Mouse (Mus musculus) adrenal gland (tissue): ENCODE measurements at regions not wholly inside any gene's neighbourhood (a gene's known extent, or its start where the extent isn't known, plus 50 kb on each side); places are given as distances from the start of the nearest gene placed in this dataset.

Experiments used
- intact Hi-C: fragments of 180-260 bp; cut with DNase I; formaldehyde crosslinking; loops from one replicate; pipeline ENCODE4 v1.15.1; 2025

GRCm38 (mm10) chr13:32649982-32650381 is 133.8 kb downstream of the Mylk4 start:
- intact Hi-C loops, result no loop called here

GRCm38 (mm10) chr13:32643030-32643750 is 140.6 kb downstream of the Mylk4 start:
- intact Hi-C loops, result no loop called here

GRCm38 (mm10) chr13:32640941-32641340 is 142.8 kb downstream of the Mylk4 start:
- intact Hi-C loops, result no loop called here

GRCm38 (mm10) chr13:32630122-32630732 is 153.5 kb downstream of the Mylk4 start:
- intact Hi-C loops, result no loop called here

GRCm38 (mm10) chr13:32613916-32614315 is 169.8 kb downstream of the Mylk4 start:
- intact Hi-C loops, result no loop called here

- intact Hi-C loops, result no loop called here
Observed at GRCm38 (mm10) chr13:32611551-32612295, 172.0 kb downstream of the Mylk4 start.

DNA sequence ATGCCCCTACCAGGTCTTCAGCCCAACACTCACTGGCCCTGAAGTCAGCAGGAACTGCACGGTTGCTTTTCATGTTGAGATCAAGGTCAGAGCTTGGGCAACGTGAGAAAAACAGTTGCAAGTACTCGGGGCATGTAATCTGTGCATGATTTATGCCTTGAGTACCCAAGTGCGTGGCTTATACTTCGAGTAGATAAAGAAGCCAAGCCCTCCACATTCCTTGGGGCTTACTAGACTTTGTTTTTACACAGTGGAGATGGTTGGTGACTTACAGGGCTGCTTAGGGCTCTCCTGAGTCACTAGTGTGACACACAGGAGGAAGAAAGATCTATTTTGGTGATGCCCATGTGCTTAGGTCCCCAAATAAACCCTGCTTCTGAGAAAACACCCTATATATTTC is 172.8 kb downstream of the Mylk4 start:
- intact Hi-C loops, result no loop called here

DNA sequence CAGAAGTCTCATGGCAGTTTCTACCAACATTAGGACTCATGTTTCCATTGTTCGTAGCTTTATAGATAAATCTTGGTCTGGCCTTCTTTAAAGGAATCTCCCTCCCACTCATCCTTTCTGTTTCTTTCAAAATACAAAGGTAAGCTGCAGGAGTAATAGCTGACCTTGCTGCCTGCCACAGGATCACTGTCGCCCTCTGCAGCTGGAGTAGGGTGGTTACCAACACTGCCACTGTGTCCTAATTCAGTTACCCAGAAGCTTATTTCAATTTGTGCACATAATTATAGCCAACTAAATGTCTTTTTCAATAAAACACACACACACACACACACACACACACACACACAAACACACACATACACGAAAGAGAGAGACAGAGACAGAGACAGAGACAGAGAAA is 175.3 kb downstream of the Mylk4 start:
- intact Hi-C loops, result no loop called here

GRCm38 (mm10) chr13:32603925-32604590 is 179.7 kb downstream of the Mylk4 start:
- intact Hi-C loops, result no loop called here

DNA sequence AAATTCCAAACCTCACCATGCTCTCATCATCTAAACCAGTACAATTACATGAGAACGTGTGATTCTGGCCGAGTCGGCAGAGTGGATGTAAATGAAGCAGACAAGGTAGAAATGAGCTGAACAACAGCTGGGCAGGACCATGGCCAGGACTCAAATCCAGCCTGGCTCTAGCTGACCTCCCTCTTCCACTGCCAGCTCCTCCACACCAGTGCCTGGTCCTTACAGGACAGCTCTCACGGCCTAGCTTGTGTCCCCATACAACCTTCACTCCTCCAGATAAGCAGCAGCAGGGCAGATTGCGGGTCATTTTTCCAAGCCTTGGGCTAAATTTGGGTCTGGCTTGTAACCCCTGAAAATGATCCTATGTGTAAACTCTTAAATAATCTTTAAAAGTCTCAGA is 182.4 kb downstream of the Mylk4 start:
- intact Hi-C loops, result no loop called here

GRCm38 (mm10) chr13:32593611-32594010 is 190.1 kb downstream of the Mylk4 start:
- intact Hi-C loops, result no loop called here

GRCm38 (mm10) chr13:32593131-32593530 is 190.6 kb downstream of the Mylk4 start:
- intact Hi-C loops, result no loop called here

DNA sequence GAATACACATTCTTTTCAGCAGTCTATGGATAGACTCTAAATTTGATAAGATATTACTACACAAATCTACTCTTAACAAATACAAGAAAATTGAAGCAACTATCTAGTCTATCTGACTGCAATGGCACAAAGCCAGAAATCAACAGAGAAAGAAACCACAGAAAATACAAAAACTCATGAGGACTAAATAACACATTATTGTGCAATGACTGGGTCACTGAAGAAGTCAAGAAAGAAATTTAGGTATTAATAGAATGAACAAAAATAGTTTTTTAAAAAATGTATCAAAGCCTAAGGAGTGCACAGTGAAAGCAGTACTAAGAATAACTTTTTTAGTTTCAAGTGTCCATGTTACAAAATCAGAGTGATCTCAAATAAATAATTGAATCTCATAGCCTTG is 202.2 kb downstream of the Mylk4 start:
- intact Hi-C loops, result no loop called here

- intact Hi-C loops, result no loop called here
Observed at GRCm38 (mm10) chr13:32567850-32568249, 215.9 kb downstream of the Mylk4 start.

GRCm38 (mm10) chr13:32560666-32561065 is 222.1 kb upstream of the Gmds start:
- intact Hi-C loops, result no loop called here

- intact Hi-C loops, result no loop called here
Observed at GRCm38 (mm10) chr13:32556396-32556795, 217.9 kb upstream of the Gmds start.

DNA sequence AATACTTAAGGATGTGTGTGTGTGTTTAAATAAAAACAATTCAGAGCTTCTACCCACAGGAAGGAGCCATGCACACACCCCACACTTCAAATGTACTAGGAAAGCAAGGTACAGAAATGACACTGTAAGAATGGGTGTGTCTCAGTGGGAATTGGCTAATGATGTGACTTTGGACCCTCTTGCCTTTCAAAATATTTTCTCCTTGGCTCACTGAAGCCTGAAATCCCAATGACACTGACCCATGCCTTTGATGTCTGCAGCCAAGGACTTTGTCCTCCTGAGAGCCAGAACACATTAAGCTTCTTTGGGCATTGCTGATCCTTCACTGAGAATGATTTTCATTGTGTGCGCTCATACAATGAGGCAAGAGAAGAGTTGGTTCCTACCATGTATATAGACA is 216.5 kb upstream of the Gmds start:
- intact Hi-C loops, result no loop called here

DNA sequence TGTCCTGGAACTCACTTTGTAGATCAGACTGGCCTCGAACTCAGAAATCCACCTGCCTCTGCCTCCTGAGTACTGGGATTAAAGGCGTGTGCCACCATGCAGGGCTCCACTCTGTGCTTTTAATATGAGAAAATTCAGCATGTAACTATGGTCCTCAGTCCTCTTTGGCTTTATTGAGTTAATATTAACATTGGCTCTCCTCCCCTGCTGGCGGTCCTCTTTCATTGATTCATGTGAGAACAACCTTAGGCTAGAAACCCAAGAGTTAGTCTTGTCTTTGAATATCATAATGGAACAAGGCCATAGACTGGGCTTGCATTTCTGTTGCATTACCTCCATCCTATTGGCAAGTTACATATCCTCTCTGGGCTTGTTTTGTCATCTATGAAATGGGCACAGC is 216.1 kb upstream of the Gmds start:
- intact Hi-C loops, result no loop called here

DNA sequence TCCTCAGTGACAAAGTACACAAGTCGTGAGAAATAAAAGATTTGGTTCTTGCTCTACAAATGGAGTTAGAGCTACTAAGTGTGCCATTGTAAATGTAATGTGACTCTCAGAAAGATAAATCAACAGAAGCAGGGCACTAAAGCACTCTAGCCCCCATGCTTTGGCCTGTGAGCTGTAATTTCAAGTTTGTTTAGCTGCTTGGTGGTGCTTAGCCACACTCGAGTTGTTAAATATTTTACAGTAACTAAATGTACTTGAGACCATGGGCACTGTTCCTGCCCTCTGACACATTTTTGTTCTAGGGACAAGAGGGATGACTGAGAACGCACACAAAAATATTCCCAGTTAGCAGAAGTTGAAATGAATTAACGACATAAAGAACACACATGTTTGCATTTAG is 214.6 kb upstream of the Gmds start:
- intact Hi-C loops, result no loop called here

DNA sequence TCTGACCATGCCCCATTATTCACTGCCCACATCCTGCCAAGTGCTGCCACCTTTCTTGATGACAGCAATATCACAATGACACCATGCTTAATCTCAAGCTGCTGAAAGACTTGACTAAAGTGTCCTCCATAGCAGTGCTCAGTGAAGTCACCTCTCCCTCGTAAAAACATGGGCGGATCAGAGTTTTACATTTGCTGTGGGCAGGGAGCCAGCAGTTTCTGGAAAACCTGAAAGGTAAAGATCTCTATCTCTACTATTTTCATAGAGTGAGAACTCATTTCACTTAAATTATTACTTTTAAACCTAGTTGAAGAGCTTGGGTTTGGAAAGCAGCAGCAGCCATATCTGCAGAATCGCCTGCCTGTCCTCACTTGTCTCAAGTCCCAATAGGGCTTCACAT is 211.6 kb upstream of the Gmds start:
- intact Hi-C loops, result no loop called here

DNA sequence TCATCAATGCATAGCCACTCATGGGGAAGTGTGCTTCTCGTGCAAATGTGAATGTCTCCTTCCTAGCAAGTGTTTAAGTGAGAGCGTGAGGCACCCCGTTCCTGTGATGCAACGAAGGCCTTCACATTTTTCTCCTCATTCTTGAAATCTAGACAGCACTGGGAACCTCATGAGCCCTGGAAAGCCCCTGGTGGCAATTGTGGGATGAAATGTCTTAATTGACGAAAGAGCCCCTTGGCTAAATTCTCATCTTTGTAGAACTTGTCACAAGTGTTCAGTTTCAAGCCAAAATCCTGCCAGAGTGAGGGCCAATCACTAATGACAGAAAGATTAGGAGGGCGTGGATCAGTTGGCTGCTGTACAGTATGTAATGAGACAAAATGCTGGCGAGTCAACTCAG is 208.6 kb upstream of the Gmds start:
- intact Hi-C loops, result no loop called here
